Mouse (Mus musculus) MEL (cell line): ENCODE data around the gene Spef1.

Experiments used
- CTCF ChIP-seq, 3 experiments: IDR thresholded peaks in 2 of 3; conservative IDR thresholded peaks in 1 of 3; 2 replicates each; pipeline ENCODE4 v1.5.1; 2011 to 2012; ENCODE audit warnings: low read length in 3 of 3, low read depth in 2 of 3, mild to moderate bottlenecking in 2 of 3, improper control_type of control experiment in 1 of 3, inconsistent platforms in 1 of 3, mixed read lengths in 1 of 3, moderate library complexity in 1 of 3; ENCODE audit not compliant: control insufficient read depth in 1 of 3, insufficient read depth in 1 of 3, poor library complexity in 1 of 3, severe bottlenecking in 1 of 3
- E2F4 ChIP-seq: IDR thresholded peaks from 2 replicates; pipeline ENCODE4 v1.6.1; 2011; ENCODE audit warnings: low read depth, low read length, improper control_type of control experiment, borderline replicate concordance
- GATA1 ChIP-seq: IDR thresholded peaks from 2 replicates; pipeline ENCODE4 v1.6.1; 2011; ENCODE audit warnings: low read depth, low read length, improper control_type of control experiment
- JUND ChIP-seq: IDR thresholded peaks from 2 replicates; pipeline ENCODE4 v1.6.1; 2011; ENCODE audit warnings: low read depth, mild to moderate bottlenecking, improper control_type of control experiment, low read length
- KAT2A ChIP-seq: conservative IDR thresholded peaks from 2 replicates; pipeline ENCODE4 v1.6.1; 2012; ENCODE audit warnings: low read depth, low read length, improper control_type of control experiment, inconsistent platforms
- POLR2A ChIP-seq, 2 experiments: IDR thresholded peaks; 2 replicates each; pipeline ENCODE4 v1.6.1; 2011 to 2012; ENCODE audit warnings: low read length in 2 of 2, mild to moderate bottlenecking in 2 of 2, control low read depth in 1 of 2, improper control_type of control experiment in 1 of 2, low read depth in 1 of 2, moderate library complexity in 1 of 2; ENCODE audit not compliant: control insufficient read depth in 1 of 2, insufficient read depth in 1 of 2, poor library complexity in 1 of 2
- RAD21 ChIP-seq: IDR thresholded peaks from 2 replicates; pipeline ENCODE4 v1.6.1; 2011; ENCODE audit warnings: mild to moderate bottlenecking, low read depth, low read length, improper control_type of control experiment
- SIN3A ChIP-seq: IDR thresholded peaks from 2 replicates; pipeline ENCODE4 v1.6.1; 2012; ENCODE audit warnings: low read length, improper control_type of control experiment, inconsistent platforms
- SMC3 ChIP-seq: IDR thresholded peaks from 2 replicates; pipeline ENCODE4 v1.6.1; 2011; ENCODE audit warnings: low read depth, low read length, improper control_type of control experiment
- TAL1 ChIP-seq: IDR thresholded peaks from 2 replicates; pipeline ENCODE4 v1.6.1; 2012; ENCODE audit warnings: mild to moderate bottlenecking, inconsistent platforms, low read length, moderate library complexity, mixed read lengths
- USF1 ChIP-seq: IDR thresholded peaks from 2 replicates; pipeline ENCODE4 v1.6.1; 2014; ENCODE audit warnings: low read depth, mild to moderate bottlenecking, inconsistent platforms, low read length, improper control_type of control experiment, moderate library complexity
- USF2 ChIP-seq, 2 experiments: IDR thresholded peaks; 2 replicates each; pipeline ENCODE4 v1.6.1; 2011 to 2012; ENCODE audit warnings: improper control_type of control experiment in 2 of 2, low read length in 2 of 2, borderline replicate concordance in 1 of 2, inconsistent platforms in 1 of 2, low read depth in 1 of 2, mild to moderate bottlenecking in 1 of 2; ENCODE audit not compliant: insufficient read depth in 1 of 2
- ZC3H11A ChIP-seq: IDR thresholded peaks from 2 replicates; pipeline ENCODE4 v1.6.1; 2012; ENCODE audit warnings: low read depth, mild to moderate bottlenecking, inconsistent platforms, low read length, improper control_type of control experiment

DNA sequence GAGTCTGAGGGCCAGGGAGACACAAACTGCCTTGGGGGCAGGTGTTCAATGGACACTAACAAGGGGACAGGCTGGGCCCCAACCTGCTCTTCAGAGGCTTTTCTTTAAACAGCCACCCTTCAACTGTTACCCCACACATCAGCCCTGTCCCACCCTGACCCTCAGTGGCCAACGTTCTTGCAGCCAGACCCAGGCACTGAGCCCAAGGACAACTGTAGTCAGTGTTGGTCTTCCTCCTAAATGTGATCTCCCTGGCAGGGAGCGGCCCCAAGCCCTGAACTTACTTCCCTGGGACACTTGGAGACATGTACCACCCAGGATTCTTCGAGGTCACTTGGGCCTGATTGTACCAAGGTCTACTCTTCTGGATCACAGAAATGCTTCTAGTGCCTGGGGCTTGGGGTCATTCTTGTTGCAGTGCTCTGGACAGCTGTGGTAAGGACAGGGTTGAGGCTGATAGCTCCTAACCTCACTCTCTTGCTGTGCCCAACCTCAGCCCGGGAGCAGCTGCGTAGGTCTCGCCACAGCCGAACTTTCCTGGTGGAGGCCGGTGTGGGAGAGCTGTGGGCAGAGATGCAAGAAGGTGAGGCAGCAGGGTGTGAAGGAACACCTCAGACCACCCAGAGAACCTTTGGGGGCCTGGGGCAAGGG lies 45.6 kb downstream of the Spef1 start:
- TF ChIP-seq SMC3 (no peak), KAT2A (no peak), USF2 (IDR thresholded peaks at IDR 0.05; ENCODE audit: borderline replicate concordance in 1 of 2, insufficient read depth in 1 of 2, low read depth in 1 of 2, low read length in 2 of 2) (no peak), CTCF (IDR thresholded peaks at IDR 0.05 in 2 of 3, conservative IDR thresholded peaks at IDR 0.05 in 1 of 3; ENCODE audit: control insufficient read depth in 1 of 3, insufficient read depth in 1 of 3, low read depth in 2 of 3, low read length in 3 of 3, poor library complexity in 1 of 3, severe bottlenecking in 1 of 3) (no peak), SIN3A (no peak), USF1 (no peak), POLR2A (IDR thresholded peaks at IDR 0.05; ENCODE audit: control insufficient read depth in 1 of 2, insufficient read depth in 1 of 2, low read depth in 1 of 2, low read length in 2 of 2, poor library complexity in 1 of 2) (no peak), ZC3H11A (no peak), GATA1 (no peak), TAL1 (no peak), JUND (no peak), RAD21 (no peak), E2F4 (no peak)
